Mouse (Mus musculus): ENCODE measurements around the gene Ctdsp1.
"Not testable (repeated sequence)": the region's sequence is repeated elsewhere in the genome, so short reads cannot be mapped to it uniquely, and the experiment has no call there.

Gene Ctdsp1

DNA sequence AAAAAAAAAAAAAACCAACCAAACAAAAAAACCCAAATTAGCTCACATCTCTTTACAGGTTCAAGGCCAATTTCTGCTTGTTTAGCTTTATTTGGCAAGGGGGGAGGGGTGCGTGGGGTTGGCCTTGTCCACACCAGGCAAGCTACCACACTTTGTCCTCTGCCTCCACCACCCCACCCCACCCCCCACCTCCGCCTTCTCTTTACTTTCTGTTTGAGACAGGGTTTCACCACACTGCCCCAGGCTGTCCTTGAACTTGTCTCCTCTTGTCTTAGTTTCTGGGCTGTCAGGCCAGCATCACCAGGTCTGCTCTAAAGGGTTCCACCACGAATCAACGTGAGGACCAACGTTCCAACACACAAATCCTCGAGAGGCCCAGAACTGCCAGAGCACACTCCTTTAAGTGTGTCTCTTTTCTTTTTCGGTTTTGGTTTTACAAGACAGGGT, 12.2 kb upstream of the Ctdsp1 start:
- no peak for DNase-seq (ENCODE audit: low spot score)

DNA sequence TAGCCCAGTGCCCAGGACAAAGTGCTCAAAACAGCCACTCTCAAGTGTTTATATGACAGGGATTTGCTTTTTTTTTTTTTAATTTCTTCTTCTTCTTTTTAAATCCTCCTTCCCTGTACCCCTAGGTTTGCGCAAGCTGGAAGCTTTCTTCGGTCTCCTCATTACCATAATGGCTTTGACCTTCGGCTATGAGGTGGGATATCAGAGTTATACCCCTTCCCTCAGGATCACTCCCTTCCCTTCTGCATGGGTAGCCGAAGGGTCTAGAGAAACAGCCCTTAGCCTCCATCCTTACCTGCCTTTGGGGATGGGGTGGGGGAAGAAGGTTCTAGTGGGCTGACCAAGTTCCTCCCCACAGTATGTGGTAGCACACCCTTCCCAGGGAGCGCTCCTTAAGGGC, 10.8 kb upstream of the Ctdsp1 start:
- DNase-seq (ENCODE audit: low spot score): no peak

GRCm38 (mm10) chr1:74381588-74382021, 9.7 kb upstream of the Ctdsp1 start:
- DNase-seq (ENCODE audit: low spot score): no peak

DNA sequence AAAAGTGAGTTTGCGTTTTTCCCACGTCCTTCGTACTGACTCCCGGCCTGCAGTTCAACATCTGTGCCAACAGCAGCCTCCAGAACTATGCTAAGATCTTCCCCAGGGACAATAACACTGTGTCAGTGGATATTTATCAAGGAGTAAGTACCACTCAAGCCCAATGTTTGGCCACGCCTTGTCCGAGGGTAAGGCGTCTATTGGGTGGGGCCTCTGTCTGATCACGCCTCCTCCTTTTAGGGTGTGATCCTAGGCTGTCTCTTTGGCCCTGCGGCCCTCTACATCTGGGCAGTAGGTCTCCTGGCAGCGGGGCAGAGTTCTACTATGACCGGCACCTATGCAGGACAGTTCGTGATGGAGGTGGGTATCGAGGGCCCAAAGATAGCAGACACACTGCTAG, 7.9 kb upstream of the Ctdsp1 start:
- DNase-seq (ENCODE audit: low spot score): no peak

DNA sequence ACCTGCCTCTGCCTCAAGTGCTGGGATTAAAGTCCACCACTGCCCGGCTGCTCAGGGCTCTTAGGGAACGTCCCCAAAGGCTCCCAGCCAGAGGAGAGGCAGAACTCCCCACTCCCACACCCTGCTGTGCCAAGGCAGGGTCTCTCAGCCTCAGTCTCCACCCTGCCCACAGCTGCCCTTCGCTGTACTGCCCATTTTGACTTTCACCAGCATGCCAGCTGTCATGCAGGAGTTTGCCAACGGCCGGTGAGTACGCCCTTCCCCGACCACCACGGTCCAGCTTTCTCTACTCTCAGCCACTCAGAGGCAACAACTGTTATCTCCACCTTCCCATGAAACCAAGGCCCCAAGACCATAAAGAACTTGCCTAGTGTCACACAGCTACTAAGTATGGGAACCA, 6.8 kb upstream of the Ctdsp1 start:
- DNase-seq (ENCODE audit: low spot score): no peak

DNA sequence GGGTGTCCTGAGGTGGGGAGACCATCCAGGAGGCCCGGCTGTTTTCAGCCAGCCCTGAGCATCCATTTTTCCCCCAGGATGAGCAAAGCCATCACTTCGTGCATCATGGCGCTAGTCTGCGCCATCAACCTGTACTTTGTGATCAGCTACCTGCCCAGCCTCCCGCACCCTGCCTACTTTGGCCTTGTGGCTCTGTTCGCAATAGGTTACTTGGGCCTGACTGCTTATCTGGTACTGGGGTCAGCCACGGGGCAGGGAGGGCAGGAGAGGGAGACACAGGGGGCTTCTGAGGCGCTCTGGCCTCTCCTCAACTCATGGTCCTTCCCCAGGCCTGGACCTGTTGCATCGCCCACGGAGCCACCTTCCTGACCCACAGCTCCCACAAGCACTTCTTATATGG, 6.2 kb upstream of the Ctdsp1 start:
- DNase-seq (ENCODE audit: low spot score): no peak

- DNase-seq (ENCODE audit: low spot score): no peak
Measured at GRCm38 (mm10) chr1:74385531-74385930, 5.8 kb upstream of the Ctdsp1 start.

- DNase-seq (ENCODE audit: low spot score): no peak
Measured at GRCm38 (mm10) chr1:74386363-74386713, 5.0 kb upstream of the Ctdsp1 start.

GRCm38 (mm10) chr1:74386714-74387385, 4.5 kb upstream of the Ctdsp1 start:
- DNase-seq (ENCODE audit: low spot score): peak; percentile 90

DNA sequence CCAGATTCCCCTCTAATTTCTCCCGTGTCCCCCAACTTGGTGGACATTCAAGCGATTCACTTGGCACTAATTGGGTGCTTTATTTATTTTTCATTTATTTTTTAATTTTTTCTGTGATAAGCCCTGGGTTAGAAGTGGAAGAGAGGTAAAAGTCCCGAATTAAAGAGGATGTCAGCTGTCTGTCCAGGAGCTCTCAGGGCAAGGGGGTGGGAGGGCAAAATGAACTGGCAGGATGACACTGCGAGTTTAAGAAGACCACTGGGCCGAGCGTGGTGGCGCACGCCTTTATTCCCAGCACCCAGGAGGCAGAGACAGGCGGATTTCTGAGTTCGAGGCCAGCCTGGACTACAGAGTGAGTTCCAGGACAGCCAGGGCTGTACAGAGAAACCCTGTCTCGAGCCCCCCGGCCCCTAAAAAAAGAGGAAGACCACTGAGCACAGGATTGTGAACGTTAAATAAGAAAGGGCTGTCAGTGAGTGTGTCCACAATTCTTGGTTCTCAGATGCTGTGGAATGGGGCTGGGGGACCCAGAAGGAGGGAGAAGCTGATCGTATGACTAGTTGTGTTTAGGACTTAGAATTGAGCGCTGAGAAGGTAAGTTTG, 3.8 kb upstream of the Ctdsp1 start:
- DNase-seq (ENCODE audit: low spot score): no peak

- no peak for DNase-seq (ENCODE audit: low spot score)
Measured at GRCm38 (mm10) chr1:74388398-74388920, 2.9 kb upstream of the Ctdsp1 start.

GRCm38 (mm10) chr1:74389831-74390286, 1.4 kb upstream of the Ctdsp1 start:
- DNase-seq (ENCODE audit: low spot score): peak; percentile 34

GRCm38 (mm10) chr1:74390287-74390906, 912 bp upstream of the Ctdsp1 start:
- peak; percentile 36 for DNase-seq (ENCODE audit: low spot score)

GRCm38 (mm10) chr1:74391844-74392441, 634 bp downstream of the Ctdsp1 start:
- DNase-seq (ENCODE audit: low spot score): peak; percentile 71

- DNase-seq (ENCODE audit: low spot score): no peak
Measured at GRCm38 (mm10) chr1:74392446-74392994, 1.2 kb downstream of the Ctdsp1 start.

- DNase-seq (ENCODE audit: low spot score): no peak
Measured at GRCm38 (mm10) chr1:74393010-74393409, 1.7 kb downstream of the Ctdsp1 start.

DNA sequence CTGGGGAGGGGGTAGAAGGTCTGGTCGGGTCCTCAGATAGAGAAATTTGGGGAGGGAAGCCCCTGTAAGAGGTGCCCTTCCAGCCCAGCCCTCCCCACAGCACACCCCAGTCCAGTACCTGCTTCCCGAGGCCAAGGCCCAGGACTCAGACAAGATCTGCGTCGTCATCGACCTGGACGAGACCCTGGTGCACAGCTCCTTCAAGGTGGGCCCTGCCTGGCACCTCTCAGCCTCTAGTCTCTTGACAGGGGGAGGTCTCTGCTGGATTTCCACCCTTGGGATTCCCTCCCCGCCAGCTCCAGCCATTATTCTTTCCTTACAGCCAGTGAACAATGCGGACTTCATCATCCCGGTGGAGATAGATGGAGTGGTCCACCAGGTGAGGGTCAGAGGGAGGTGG, 2.4 kb downstream of the Ctdsp1 start:
- DNase-seq (ENCODE audit: low spot score): no peak

- DNase-seq (ENCODE audit: low spot score): no peak
Measured at GRCm38 (mm10) chr1:74394311-74394710, 3.0 kb downstream of the Ctdsp1 start.

GRCm38 (mm10) chr1:74394858-74395257, 3.5 kb downstream of the Ctdsp1 start:
- DNase-seq (ENCODE audit: low spot score): no peak

GRCm38 (mm10) chr1:74395290-74395689, 4.0 kb downstream of the Ctdsp1 start:
- DNase-seq (ENCODE audit: low spot score): no peak

DNA sequence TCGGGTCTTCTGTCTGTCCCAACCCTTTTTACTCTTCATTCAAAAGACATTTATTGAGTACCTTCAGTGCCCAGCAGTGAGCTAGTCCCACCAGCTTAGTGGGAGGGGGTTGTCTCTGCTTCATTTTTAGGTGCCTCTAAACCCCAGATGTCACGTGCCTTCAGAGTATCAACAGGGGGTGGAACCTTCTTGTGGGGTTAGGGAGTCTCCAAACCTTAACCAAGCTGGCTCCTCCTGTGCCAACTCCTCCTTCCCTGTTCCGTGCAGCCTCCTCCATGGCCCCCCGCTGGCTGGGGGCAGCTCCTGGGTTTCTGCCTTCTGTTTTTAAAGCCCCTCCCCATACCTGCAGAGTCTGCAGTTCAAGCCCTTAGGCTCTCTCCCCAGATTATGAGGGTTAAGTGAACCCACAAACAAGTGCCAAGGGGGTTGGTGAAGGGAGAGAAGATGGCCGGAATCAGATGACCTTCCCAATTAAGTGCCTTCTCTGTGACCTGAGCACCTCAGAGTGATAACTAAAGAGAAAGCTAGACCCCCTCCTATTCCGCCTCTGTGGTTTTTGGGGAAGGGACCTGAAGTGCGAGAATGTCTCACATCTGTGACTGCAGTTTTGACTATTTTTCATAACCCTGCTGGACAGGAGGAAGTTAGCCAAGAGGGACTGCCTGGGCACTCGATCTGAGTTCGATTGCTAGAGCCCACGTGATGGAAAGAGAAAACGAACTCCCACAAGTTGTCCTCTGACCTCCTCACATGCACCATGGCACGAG, 5.3 kb downstream of the Ctdsp1 start:
- DNase-seq (ENCODE audit: low spot score): not testable (repeated sequence)
